Mouse (Mus musculus) MEL (cell line): ENCODE results near the gene Zmynd12. TPM values are rescaled to one million over a fixed set of nuclear protein-coding genes. Genes with fewer than 3 reads are reported as not detected.

Experiments
- DNase-seq: peaks from one replicate; pipeline ENCODE4 v3.0.0; 2011; ENCODE audit warnings: low read depth, low spot score
- H3K27ac ChIP-seq: 2 replicates; pipeline ENCODE4 v1.5.1; 2012; ENCODE audit warnings: low read depth, mild to moderate bottlenecking, control low read depth, low read length, moderate library complexity; ENCODE audit not compliant: control insufficient read depth
- H3K27me3 ChIP-seq, 2 experiments: fragments of 150-350 bp in 1 of 2; sonication (generic) in 1 of 2; 2 replicates each; pipeline ENCODE4 v1.6.1; 2012; ENCODE audit warnings: low read length in 2 of 2, mild to moderate bottlenecking in 2 of 2, improper control_type of control experiment in 1 of 2, moderate library complexity in 1 of 2; ENCODE audit not compliant: insufficient read depth in 2 of 2, control insufficient read depth in 1 of 2
- H3K36me3 ChIP-seq, 2 experiments: 2 replicates each; pipeline ENCODE4 v1.6.1; 2012 to 2014; ENCODE audit warnings: low read length in 2 of 2, improper control_type of control experiment in 1 of 2, inconsistent platforms in 1 of 2, mild to moderate bottlenecking in 1 of 2; ENCODE audit not compliant: insufficient read depth in 2 of 2, control insufficient read depth in 1 of 2
- H3K4me1 ChIP-seq, 2 experiments: fragments of 150-350 bp in 1 of 2; sonication (generic) in 1 of 2; 2 replicates each; pipeline ENCODE4 v1.6.1; 2012; ENCODE audit warnings: low read length in 2 of 2, improper control_type of control experiment in 1 of 2, mild to moderate bottlenecking in 1 of 2; ENCODE audit not compliant: insufficient read depth in 2 of 2, control insufficient read depth in 1 of 2
- H3K4me3 ChIP-seq, 2 experiments: fragments of 150-350 bp in 1 of 2; sonication (generic) in 1 of 2; 2 replicates each; pipeline ENCODE4 v1.5.1; 2012; ENCODE audit warnings: low read depth in 2 of 2, low read length in 2 of 2, mild to moderate bottlenecking in 2 of 2, moderate library complexity in 2 of 2, control low read depth in 1 of 2, improper control_type of control experiment in 1 of 2; ENCODE audit not compliant: control insufficient read depth in 1 of 2, insufficient read depth in 1 of 2
- H3K79me2 ChIP-seq: 2 replicates; pipeline ENCODE4 v1.6.1; 2012; ENCODE audit warnings: mild to moderate bottlenecking, low read length, moderate library complexity; ENCODE audit not compliant: control insufficient read depth, poor library complexity, insufficient read depth
- H3K9ac ChIP-seq: 2 replicates; pipeline ENCODE4 v1.6.1; 2012; ENCODE audit warnings: low read depth, mild to moderate bottlenecking, control low read depth, low read length, moderate library complexity; ENCODE audit not compliant: control insufficient read depth, poor library complexity, severe bottlenecking
- H3K9me3 ChIP-seq: fragments of 150-350 bp; sonication (generic); replicated peaks from 2 replicates; pipeline ENCODE4 v1.6.1; 2012; ENCODE audit warnings: mild to moderate bottlenecking, low read length, improper control_type of control experiment, moderate library complexity; ENCODE audit not compliant: insufficient read depth
- BHLHE40 ChIP-seq: IDR thresholded peaks from 2 replicates; pipeline ENCODE4 v1.6.1; 2012; ENCODE audit warnings: low read depth, mild to moderate bottlenecking, inconsistent platforms, low read length, improper control_type of control experiment, borderline replicate concordance
- CHD1 ChIP-seq: IDR thresholded peaks from 2 replicates; pipeline ENCODE4 v1.6.1; 2012; ENCODE audit warnings: low read depth, mild to moderate bottlenecking, inconsistent platforms, low read length, improper control_type of control experiment
- ELF1 ChIP-seq: IDR thresholded peaks from 2 replicates; pipeline ENCODE4 v1.6.1; 2014; ENCODE audit warnings: low read depth, mild to moderate bottlenecking, inconsistent platforms, low read length, improper control_type of control experiment, moderate library complexity
- ETS1 ChIP-seq: IDR thresholded peaks from 2 replicates; pipeline ENCODE4 v1.6.1; 2012; ENCODE audit warnings: low read depth, mild to moderate bottlenecking, inconsistent platforms, low read length, improper control_type of control experiment, moderate library complexity
- GABPA ChIP-seq: IDR thresholded peaks from 2 replicates; pipeline ENCODE4 v1.6.1; 2012; ENCODE audit warnings: low read depth, mild to moderate bottlenecking, inconsistent platforms, low read length, improper control_type of control experiment, moderate library complexity
- HCFC1 ChIP-seq: IDR thresholded peaks from 2 replicates; pipeline ENCODE4 v1.6.1; 2012; ENCODE audit warnings: low read depth, mild to moderate bottlenecking, inconsistent platforms, low read length, improper control_type of control experiment, moderate library complexity
- KAT2A ChIP-seq: conservative IDR thresholded peaks from 2 replicates; pipeline ENCODE4 v1.6.1; 2012; ENCODE audit warnings: low read depth, low read length, improper control_type of control experiment, inconsistent platforms
- MAZ ChIP-seq: IDR thresholded peaks from 2 replicates; pipeline ENCODE4 v1.6.1; 2012; ENCODE audit warnings: low read depth, mild to moderate bottlenecking, inconsistent platforms, low read length, improper control_type of control experiment
- MEF2A ChIP-seq: IDR thresholded peaks from 2 replicates; pipeline ENCODE4 v1.6.1; 2014; ENCODE audit warnings: low read depth, mild to moderate bottlenecking, inconsistent platforms, low read length, improper control_type of control experiment; ENCODE audit not compliant: poor library complexity, insufficient replicate concordance, severe bottlenecking; ENCODE audit errors: extremely low read depth
- MXI1 ChIP-seq: IDR thresholded peaks from 2 replicates; pipeline ENCODE4 v1.6.1; 2011; ENCODE audit warnings: mild to moderate bottlenecking, low read depth, low read length, improper control_type of control experiment
- MYB ChIP-seq: IDR thresholded peaks from 2 replicates; pipeline ENCODE4 v1.6.1; 2011; ENCODE audit warnings: mild to moderate bottlenecking, low read depth, low read length, improper control_type of control experiment
- MYC ChIP-seq: IDR thresholded peaks from 2 replicates; pipeline ENCODE4 v1.6.1; 2011; ENCODE audit warnings: low read depth, mild to moderate bottlenecking, low read length, improper control_type of control experiment, moderate library complexity
- NELFE ChIP-seq: IDR thresholded peaks from 2 replicates; pipeline ENCODE4 v1.6.1; 2011; ENCODE audit warnings: low read depth, low read length, improper control_type of control experiment
- NRF1 ChIP-seq: IDR thresholded peaks from 2 replicates; pipeline ENCODE4 v1.6.1; 2014; ENCODE audit warnings: low read depth, mild to moderate bottlenecking, inconsistent platforms, low read length, improper control_type of control experiment, moderate library complexity; ENCODE audit not compliant: poor library complexity, insufficient read depth, severe bottlenecking
- POLR2A ChIP-seq, 2 experiments: IDR thresholded peaks; 2 replicates each; pipeline ENCODE4 v1.6.1; 2011 to 2012; ENCODE audit warnings: low read length in 2 of 2, mild to moderate bottlenecking in 2 of 2, control low read depth in 1 of 2, improper control_type of control experiment in 1 of 2, low read depth in 1 of 2, moderate library complexity in 1 of 2; ENCODE audit not compliant: control insufficient read depth in 1 of 2, insufficient read depth in 1 of 2, poor library complexity in 1 of 2
- POLR2AphosphoS2 ChIP-seq: IDR thresholded peaks from 2 replicates; pipeline ENCODE4 v1.6.1; 2011; ENCODE audit warnings: low read length, improper control_type of control experiment
- SIN3A ChIP-seq: IDR thresholded peaks from 2 replicates; pipeline ENCODE4 v1.6.1; 2012; ENCODE audit warnings: low read length, improper control_type of control experiment, inconsistent platforms
- TAL1 ChIP-seq: IDR thresholded peaks from 2 replicates; pipeline ENCODE4 v1.6.1; 2012; ENCODE audit warnings: mild to moderate bottlenecking, inconsistent platforms, low read length, moderate library complexity, mixed read lengths
- TBP ChIP-seq: IDR thresholded peaks from 2 replicates; pipeline ENCODE4 v1.8.0; 2011; ENCODE audit warnings: low read depth, low read length, improper control_type of control experiment
- ZKSCAN1 ChIP-seq: IDR thresholded peaks from 2 replicates; pipeline ENCODE4 v1.6.1; 2012; ENCODE audit warnings: low read depth, mild to moderate bottlenecking, inconsistent platforms, low read length, improper control_type of control experiment, moderate library complexity
- ZNF384 ChIP-seq: IDR thresholded peaks from 2 replicates; pipeline ENCODE4 v1.6.1; 2012; ENCODE audit warnings: low read depth, mild to moderate bottlenecking, inconsistent platforms, low read length, improper control_type of control experiment
- polyA plus RNA-seq, 2 experiments: library from polyadenylated mRNA; stranded (reverse) in 1 of 2; unstranded in 1 of 2; fragments of >175 nt in 1 of 2; fragments of >200 nt in 1 of 2; gene quantifications; 2 replicates each; pipeline versions ENCODE4 v1.2.1 to v1.2.4; 2012; ENCODE audit warnings: low replicate concordance in 2 of 2, low read depth in 1 of 2; ENCODE audit not compliant: insufficient read length in 2 of 2, insufficient read depth in 1 of 2, missing spikeins in 1 of 2
- total RNA-seq: library from RNA; depleted of rRNA; stranded (reverse); fragments of 300-350 nt; gene quantifications from 2 replicates; pipeline ENCODE4 v1.2.3, GENCODE M21; 2012

Zmynd12 gene
- total and polyA plus RNA-seq, 3 experiments, result 0.04 TPM; not detected in 2

- H3K27ac ChIP-seq, result no peak overlapping the region
- H3K4me3 ChIP-seq, result no peak overlapping the region
- no peaks in the 10 kb centered on the region for H3K79me2 ChIP-seq
- no peak for TF ChIP-seq ETS1
- TF ChIP-seq BHLHE40, result no peak
- no peak for TF ChIP-seq SIN3A
- TF ChIP-seq MYC, result no peak
- TF ChIP-seq CHD1, result no peak
- no peak for TF ChIP-seq GABPA
- TF ChIP-seq MYB, result no peak
- TF ChIP-seq, all 39 proteins: peak for 0
- no peak overlapping the region for H3K9ac ChIP-seq
- no peaks in the 10 kb centered on the region for H3K4me1 ChIP-seq
- no peaks in the 10 kb centered on the region for H3K9me3 ChIP-seq
- no peak for DNase-seq
- peaks cover 0 to 7% of the 10 kb centered on the region in 2 experiments; a peak in 3 of 4 replicates for H3K27me3 ChIP-seq
- no peaks in the 10 kb centered on the region for H3K36me3 ChIP-seq
These were observed 49.9 kb downstream of the Zmynd12 start for GRCm38 (mm10) chr4:119472545-119472944.

GRCm38 (mm10) chr4:119473150-119473549 lies 50.5 kb downstream of the Zmynd12 start:
- H3K36me3 ChIP-seq, result no peaks in the 10 kb centered on the region
- no peaks in the 10 kb centered on the region for H3K9me3 ChIP-seq
- TF ChIP-seq HCFC1 (no peak), CHD1 (no peak), ELF1 (no peak), MEF2A (no peak), SIN3A (no peak), ZNF384 (no peak)
- H3K27ac ChIP-seq, result no peak overlapping the region
- H3K9ac ChIP-seq, result no peak overlapping the region
- no peaks in the 10 kb centered on the region for H3K4me1 ChIP-seq
- no peak for DNase-seq
- H3K79me2 ChIP-seq, result no peaks in the 10 kb centered on the region
- peaks cover 0 to 7% of the 10 kb centered on the region in 2 experiments; a peak in 3 of 4 replicates for H3K27me3 ChIP-seq
- H3K4me3 ChIP-seq, result no peak overlapping the region

- no peak for DNase-seq
- Histone ChIP-seq H3K9me3 (no peaks in the 10 kb centered on the region), H3K4me3 (no peak overlapping the region), H3K9ac (no peak overlapping the region), H3K4me1 (no peaks in the 10 kb centered on the region), H3K79me2 (no peaks in the 10 kb centered on the region), H3K27ac (no peak overlapping the region), H3K27me3 (no peaks in the 10 kb centered on the region; a peak in 1 of 4 replicates), H3K36me3 (no peaks in the 10 kb centered on the region)
- TF ChIP-seq TBP (no peak), NELFE (no peak), POLR2A (IDR thresholded peaks at IDR 0.05; ENCODE audit: control insufficient read depth in 1 of 2, insufficient read depth in 1 of 2, low read depth in 1 of 2, low read length in 2 of 2, poor library complexity in 1 of 2) (no peak), MAZ (no peak), ZNF384 (no peak), NRF1 (no peak), BHLHE40 (no peak), KAT2A (no peak), TAL1 (no peak), ELF1 (no peak), MXI1 (no peak), POLR2AphosphoS2 (no peak), ZKSCAN1 (no peak), MYB (no peak), HCFC1 (no peak)
These were observed 60.4 kb downstream of the Zmynd12 start for GRCm38 (mm10) chr4:119483051-119483450.
